Mouse (Mus musculus) Patski (cell line): ENCODE results near the gene Rtkn2. TPM values are rescaled to one million over a fixed set of nuclear protein-coding genes. Genes with fewer than 3 reads are reported as not detected.
A peak's percentile ranks its signal among the peaks of the same experiment; 100 is the strongest.

ENCODE experiments used
- ATAC-seq: fragments of 100-300 bp; one replicate; pipeline ENCODE4 v1.8.0; 2021
- CTCF ChIA-PET: fragments of 350-600 bp; sonication (Branson Sonifier 250); formaldehyde crosslinking; loops from one replicate; lab custom pipeline; 2022; ENCODE audit warnings: inconsistent platforms; lab: Charles Lee
- POLR2A ChIA-PET: fragments of 350-600 bp; sonication (Branson Sonifier 250); formaldehyde crosslinking; loops from one replicate; lab custom pipeline; 2022; ENCODE audit warnings: antibody characterized with exemption, inconsistent platforms; lab: Charles Lee
- DNase-seq: peaks from one replicate; pipeline ENCODE4 v3.0.0-alpha.2; 2011; ENCODE audit warnings: low read depth, low spot score
- H3K27me3 ChIP-seq: fragments of 371-371 bp; one replicate; pipeline ENCODE4 v1.5.1; 2021
- CTCF ChIP-seq: fragments of 100-300 bp; IDR thresholded peaks from one replicate; pipeline ENCODE4 v1.5.1; 2021
- in situ Hi-C: fragments of 300-500 bp; cut with MboI; formaldehyde crosslinking; loops from 3 replicates; pipeline ENCODE4 v1.11.1; 2018; ENCODE audit warnings: low pct_unique_long_range_greater_than_20kb, mixed read lengths
- polyA plus RNA-seq: library from polyadenylated mRNA; unstranded; gene quantifications from one replicate; pipeline ENCODE4 v1.2.3, GENCODE M21; 2021

Rtkn2 gene
- polyA plus RNA-seq, 1 experiment from 2014 or later, result 3.2 TPM

- TF ChIP-seq CTCF, result no peak
- H3K27me3 ChIP-seq, result no peaks in the 10 kb centered on the region
- DNase-seq, result no peak
- CTCF ChIA-PET, result interaction anchor here (1.2 kb wide), 1 partner anchor 13 kb away, joined by 4 read pairs; no protein-coding TSS in a partner anchor
- no peak for ATAC-seq
- POLR2A ChIA-PET, result no interaction called here
- in situ Hi-C loops, result no loop called here
Measured at GRCm38 (mm10) chr10:68035707-68036367, 56.5 kb downstream of the Rtkn2 start.

- CTCF ChIA-PET, result interaction anchor here (1.2 kb wide), 1 partner anchor 13 kb away, joined by 4 read pairs; no protein-coding TSS in a partner anchor
- DNase-seq, result no peak
- H3K27me3 ChIP-seq, result no peaks in the 10 kb centered on the region
- no peak for ATAC-seq
- POLR2A ChIA-PET, result no interaction called here
- no peak for TF ChIP-seq CTCF
- in situ Hi-C loops, result no loop called here
Measured at GRCm38 (mm10) chr10:68036368-68036980, 57.1 kb downstream of the Rtkn2 start.

- ATAC-seq (no peak), DNase-seq (no peak)
- ChIA-PET POLR2A (no interaction called here), CTCF (interaction anchor here (0.7 kb wide), 1 partner anchor 31 kb away, joined by 3 read pairs; no protein-coding TSS in a partner anchor)
- no peak for TF ChIP-seq CTCF
- in situ Hi-C loops, result no loop called here
- H3K27me3 ChIP-seq, result no peaks in the 10 kb centered on the region
Measured at GRCm38 (mm10) chr10:68038997-68039624, 59.7 kb downstream of the Rtkn2 start.

- CTCF ChIA-PET, result interaction anchor here (0.7 kb wide), 1 partner anchor 32 kb away, joined by 3 read pairs; no protein-coding TSS in a partner anchor
- no peak for TF ChIP-seq CTCF
- in situ Hi-C loops, result no loop called here
- no peaks in the 10 kb centered on the region for H3K27me3 ChIP-seq
- ATAC-seq, result no peak
- POLR2A ChIA-PET, result no interaction called here
- DNase-seq, result no peak
Measured at GRCm38 (mm10) chr10:68039641-68040205, 60.4 kb downstream of the Rtkn2 start.

GRCm38 (mm10) chr10:68040394-68040793 is 61.0 kb downstream of the Rtkn2 start:
- H3K27me3 ChIP-seq, result no peaks in the 10 kb centered on the region
- DNase-seq (no peak), ATAC-seq (no peak)
- CTCF ChIA-PET, result no interaction called here
- TF ChIP-seq CTCF, result no peak
- in situ Hi-C loops, result no loop called here
- POLR2A ChIA-PET, result no interaction called here

GRCm38 (mm10) chr10:68043973-68044372 is 64.6 kb downstream of the Rtkn2 start:
- POLR2A ChIA-PET, result no interaction called here
- H3K27me3 ChIP-seq, result no peaks in the 10 kb centered on the region
- no peak for TF ChIP-seq CTCF
- in situ Hi-C loops, result no loop called here
- CTCF ChIA-PET, result no interaction called here
- ATAC-seq (no peak), DNase-seq (no peak)

- in situ Hi-C loops, result no loop called here
- no peak for ATAC-seq
- ChIA-PET CTCF (no interaction called here), POLR2A (no interaction called here)
- DNase-seq, result no peak
- TF ChIP-seq CTCF, result no peak
- no peaks in the 10 kb centered on the region for H3K27me3 ChIP-seq
Measured at GRCm38 (mm10) chr10:68044864-68045263, 65.5 kb downstream of the Rtkn2 start.

GRCm38 (mm10) chr10:68048641-68049305 is 69.4 kb downstream of the Rtkn2 start:
- in situ Hi-C loops, result no loop called here
- CTCF ChIA-PET, result no interaction called here
- H3K27me3 ChIP-seq, result no peaks in the 10 kb centered on the region
- DNase-seq (no peak), ATAC-seq (no peak)
- POLR2A ChIA-PET, result no interaction called here
- no peak for TF ChIP-seq CTCF

- POLR2A ChIA-PET, result no interaction called here
- in situ Hi-C loops, result no loop called here
Measured at GRCm38 (mm10) chr10:68050882-68051281, 71.5 kb downstream of the Rtkn2 start.

GRCm38 (mm10) chr10:68051316-68051933 is 72.1 kb downstream of the Rtkn2 start:
- CTCF ChIA-PET, result no interaction called here
- in situ Hi-C loops, result no loop called here
- TF ChIP-seq CTCF, result no peak
- DNase-seq (no peak), ATAC-seq (no peak)
- POLR2A ChIA-PET, result no interaction called here
- no peaks in the 10 kb centered on the region for H3K27me3 ChIP-seq

More at GRCm38 (mm10) chr10:68050882-68051281, 71.5 kb downstream of the Rtkn2 start:
- DNase-seq, result no peak
- ATAC-seq, result no peak
- peak; percentile 31 for TF ChIP-seq CTCF
- H3K27me3 ChIP-seq, result no peaks in the 10 kb centered on the region
- CTCF ChIA-PET, result no interaction called here
